Mouse (Mus musculus): ENCODE results near the gene Dusp16. TPM values are rescaled to one million over a fixed set of nuclear protein-coding genes. Genes with fewer than 3 reads are reported as not detected.
"Not testable (repeated sequence)": the region's sequence is repeated elsewhere in the genome, so short reads cannot be mapped to it uniquely, and the experiment has no call there.

Dusp16 gene
- polyA plus RNA-seq, 1 experiment from 2014 or later = 22.6 TPM

GRCm38 (mm10) chr6:134685515-134685914, 106.9 kb downstream of the Dusp16 start:
- no peak overlapping the region for H3K27ac ChIP-seq
- 88% methylated on average over 6 of the region's 6 CpGs for WGBS
- ATAC-seq (ENCODE audit: insufficient number of reproducible peaks, low FRiP score, low TSS enrichment, low read depth) = no peak

GRCm38 (mm10) chr6:134685040-134685439, 107.4 kb downstream of the Dusp16 start:
- WGBS = 75% methylated on average over 2 of the region's 2 CpGs
- ATAC-seq (ENCODE audit: insufficient number of reproducible peaks, low FRiP score, low TSS enrichment, low read depth) = no peak
- Histone ChIP-seq H3K4me1 (no peaks in the 10 kb centered on the region), H3K4me3 (no peak overlapping the region), H3K36me3 (no peaks in the 10 kb centered on the region; the same call in 1 of the 2 replicates), H3K9ac (no peak overlapping the region), H3K27ac (no peak overlapping the region), H3K9me3 (no peaks in the 10 kb centered on the region), H3K4me2 (no peak overlapping the region), H3K27me3 (no peaks in the 10 kb centered on the region)

More at GRCm38 (mm10) chr6:134685515-134685914, 106.9 kb downstream of the Dusp16 start:
- Histone ChIP-seq H3K4me1 (no peaks in the 10 kb centered on the region), H3K4me2 (no peak overlapping the region), H3K9me3 (no peaks in the 10 kb centered on the region), H3K36me3 (no peaks in the 10 kb centered on the region; the same call in 1 of the 2 replicates), H3K9ac (no peak overlapping the region), H3K4me3 (no peak overlapping the region), H3K27me3 (no peaks in the 10 kb centered on the region)

- H3K4me3 ChIP-seq = no peak overlapping the region
- WGBS = 79% methylated on average over 6 of the region's 6 CpGs
- ATAC-seq (ENCODE audit: insufficient number of reproducible peaks, low FRiP score, low TSS enrichment, low read depth) = no peak
- no peaks in the 10 kb centered on the region for H3K9me3 ChIP-seq
- H3K27me3 ChIP-seq = no peaks in the 10 kb centered on the region
- H3K27ac ChIP-seq = no peak overlapping the region
- no peaks in the 10 kb centered on the region for H3K4me1 ChIP-seq
- H3K36me3 ChIP-seq = no peaks in the 10 kb centered on the region; the same call in 1 of the 2 replicates
- H3K4me2 ChIP-seq = no peak overlapping the region
- no peak overlapping the region for H3K9ac ChIP-seq
Measured at GRCm38 (mm10) chr6:134684354-134684915, 108.0 kb downstream of the Dusp16 start.

- not testable (repeated sequence) for H3K9me3 ChIP-seq; H3K27ac ChIP-seq; H3K4me1 ChIP-seq; H3K9ac ChIP-seq; H3K27me3 ChIP-seq; H3K4me2 ChIP-seq; ATAC-seq (ENCODE audit: insufficient number of reproducible peaks, low FRiP score, low TSS enrichment, low read depth); H3K36me3 ChIP-seq; H3K4me3 ChIP-seq
- WGBS = 86% methylated on average over 4 of the region's 4 CpGs
Measured at GRCm38 (mm10) chr6:134679330-134679729, 113.1 kb downstream of the Dusp16 start.

- no peak overlapping the region for H3K27ac ChIP-seq
- H3K9ac ChIP-seq = no peak overlapping the region
- H3K9me3 ChIP-seq = no peaks in the 10 kb centered on the region
- no peak for ATAC-seq (ENCODE audit: insufficient number of reproducible peaks, low FRiP score, low TSS enrichment, low read depth)
- no peaks in the 10 kb centered on the region for H3K27me3 ChIP-seq
- no peaks in the 10 kb centered on the region for H3K36me3 ChIP-seq
- WGBS = 72% methylated on average over 3 of the region's 3 CpGs
- no peaks in the 10 kb centered on the region for H3K4me1 ChIP-seq
- no peak overlapping the region for H3K4me3 ChIP-seq
- H3K4me2 ChIP-seq = no peak overlapping the region
Measured at GRCm38 (mm10) chr6:134678037-134678436, 114.4 kb downstream of the Dusp16 start.

- Histone ChIP-seq H3K27ac (no peak overlapping the region), H3K4me1 (no peaks in the 10 kb centered on the region), H3K27me3 (no peaks in the 10 kb centered on the region), H3K4me3 (no peak overlapping the region), H3K36me3 (no peaks in the 10 kb centered on the region), H3K9me3 (no peaks in the 10 kb centered on the region), H3K4me2 (no peak overlapping the region), H3K9ac (no peak overlapping the region)
- no peak for ATAC-seq (ENCODE audit: insufficient number of reproducible peaks, low FRiP score, low TSS enrichment, low read depth)
- 78% methylated on average over 4 of the region's 4 CpGs for WGBS
Measured at GRCm38 (mm10) chr6:134677504-134677903, 114.9 kb downstream of the Dusp16 start.

GRCm38 (mm10) chr6:134673712-134674111, 118.7 kb downstream of the Dusp16 start:
- H3K9ac ChIP-seq; H3K9me3 ChIP-seq; H3K4me1 ChIP-seq; H3K36me3 ChIP-seq; H3K4me2 ChIP-seq; H3K4me3 ChIP-seq; H3K27ac ChIP-seq; ATAC-seq (ENCODE audit: insufficient number of reproducible peaks, low FRiP score, low TSS enrichment, low read depth); H3K27me3 ChIP-seq: not testable (repeated sequence)
- WGBS = 71% methylated on average over 8 of the region's 8 CpGs

- Histone ChIP-seq H3K4me2 (no peak overlapping the region), H3K4me1 (peaks cover 5% of the 10 kb centered on the region; the same call in 1 of the 2 replicates), H3K9ac (no peak overlapping the region), H3K36me3 (no peaks in the 10 kb centered on the region), H3K27ac (no peak overlapping the region), H3K9me3 (no peaks in the 10 kb centered on the region), H3K4me3 (no peak overlapping the region), H3K27me3 (no peaks in the 10 kb centered on the region)
- WGBS = 68% methylated on average over 4 of the region's 4 CpGs
- no peak for ATAC-seq (ENCODE audit: insufficient number of reproducible peaks, low FRiP score, low TSS enrichment, low read depth)
Measured at GRCm38 (mm10) chr6:134670881-134671411, 121.5 kb downstream of the Dusp16 start.

- WGBS = 57% methylated on average over 6 of the region's 6 CpGs
- H3K27me3 ChIP-seq = no peaks in the 10 kb centered on the region
- H3K4me2 ChIP-seq = no peak overlapping the region
- H3K4me3 ChIP-seq = no peak overlapping the region
- no peaks in the 10 kb centered on the region for H3K36me3 ChIP-seq
- no peak overlapping the region for H3K9ac ChIP-seq
- no peak overlapping the region for H3K27ac ChIP-seq
- peaks cover 5% of the 10 kb centered on the region; the same call in 1 of the 2 replicates for H3K4me1 ChIP-seq
- no peaks in the 10 kb centered on the region for H3K9me3 ChIP-seq
- ATAC-seq (ENCODE audit: insufficient number of reproducible peaks, low FRiP score, low TSS enrichment, low read depth) = 0 out of 2 replicates have a peak, but pooled peaks have one; percentile 35
Measured at GRCm38 (mm10) chr6:134669179-134669865, 123.1 kb downstream of the Dusp16 start.

- ATAC-seq (ENCODE audit: insufficient number of reproducible peaks, low FRiP score, low TSS enrichment, low read depth) = no peak
- Histone ChIP-seq H3K27ac (no peak overlapping the region), H3K9me3 (no peaks in the 10 kb centered on the region)
Measured at GRCm38 (mm10) chr6:134668519-134668918, 123.9 kb downstream of the Dusp16 start.

GRCm38 (mm10) chr6:134665817-134666216, 126.6 kb downstream of the Dusp16 start:
- H3K4me3 ChIP-seq = no peak overlapping the region
- H3K4me1 ChIP-seq = peaks cover 5% of the 10 kb centered on the region; the same call in 1 of the 2 replicates
- no peaks in the 10 kb centered on the region for H3K36me3 ChIP-seq
- no peak for ATAC-seq (ENCODE audit: insufficient number of reproducible peaks, low FRiP score, low TSS enrichment, low read depth)
- 81% methylated on average over 9 of the region's 9 CpGs for WGBS
- no peak overlapping the region for H3K9ac ChIP-seq
- H3K27me3 ChIP-seq = no peaks in the 10 kb centered on the region
- H3K9me3 ChIP-seq = no peaks in the 10 kb centered on the region
- H3K4me2 ChIP-seq = no peak overlapping the region
- H3K27ac ChIP-seq = no peak overlapping the region

More at GRCm38 (mm10) chr6:134668519-134668918, 123.9 kb downstream of the Dusp16 start:
- WGBS = 63% methylated on average over 2 of the region's 2 CpGs
- Histone ChIP-seq H3K36me3 (no peaks in the 10 kb centered on the region), H3K4me3 (no peak overlapping the region), H3K9ac (no peak overlapping the region), H3K4me1 (peaks cover 5% of the 10 kb centered on the region; the same call in 1 of the 2 replicates), H3K4me2 (no peak overlapping the region), H3K27me3 (no peaks in the 10 kb centered on the region)

All from limb, embryonic 15.5 days (tissue).